Mouse (Mus musculus): ENCODE measurements around the gene Phc1. TPM values are rescaled to one million over a fixed set of nuclear protein-coding genes. Genes with fewer than 3 reads are reported as not detected.
"Not testable (repeated sequence)": the region's sequence is repeated elsewhere in the genome, so short reads cannot be mapped to it uniquely, and the experiment has no call there.

The Phc1 gene
- total RNA-seq (2021) (10 to 100 TPM; 24.8 to 33.6 TPM), polyA plus RNA-seq (2012; rRNA removed) (39.9 and 62.2 TPM in 2 replicates)
- long read RNA-seq, partial matches to known transcripts = 1 of 3 reads
- long read RNA-seq, other reads (novel, unspliced or antisense) = 0 of 3 reads

GRCm38 (mm10) chr6:122340349-122341000 lies at the start of gene Phc1:
Phc1 (minus strand) TSS chr6:122340561.
- DNase-seq = no peak

GRCm38 (mm10) chr6:122389986-122390385 lies 49.6 kb upstream of the Phc1 start:
- not testable (repeated sequence) for DNase-seq

GRCm38 (mm10) chr6:122387177-122388028 lies 47.0 kb upstream of the Phc1 start:
- DNase-seq = not testable (repeated sequence)

DNA sequence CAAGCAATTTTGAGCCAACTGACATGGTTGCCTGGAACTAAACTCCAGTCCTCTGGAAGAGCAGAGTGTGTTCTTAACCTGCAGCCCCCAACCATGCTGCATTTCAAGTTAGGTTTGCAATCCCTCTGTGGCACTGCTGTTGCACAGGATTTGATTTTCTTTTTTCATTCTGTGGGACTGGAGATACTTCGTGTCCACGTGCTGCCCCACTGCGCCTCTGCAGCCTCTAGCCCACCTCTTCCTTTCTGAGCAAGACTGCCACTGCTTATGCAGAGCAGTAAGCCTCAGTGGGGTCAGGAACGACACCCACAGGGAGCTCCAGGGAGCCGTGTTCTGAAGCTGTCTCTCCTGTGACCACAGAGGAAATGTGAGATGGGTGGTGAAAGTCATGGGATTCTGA lies 45.4 kb upstream of the Phc1 start:
- DNase-seq = no peak

- DNase-seq = no peak
These were observed 44.5 kb upstream of the Phc1 start for GRCm38 (mm10) chr6:122384886-122385285.

- no peak for DNase-seq
These were observed 42.9 kb upstream of the Phc1 start for GRCm38 (mm10) chr6:122383211-122383610.

GRCm38 (mm10) chr6:122382046-122382445 lies 41.7 kb upstream of the Phc1 start:
- DNase-seq = no peak

- no peak for DNase-seq
These were observed 27.9 kb upstream of the Phc1 start for GRCm38 (mm10) chr6:122368245-122368644.

DNA sequence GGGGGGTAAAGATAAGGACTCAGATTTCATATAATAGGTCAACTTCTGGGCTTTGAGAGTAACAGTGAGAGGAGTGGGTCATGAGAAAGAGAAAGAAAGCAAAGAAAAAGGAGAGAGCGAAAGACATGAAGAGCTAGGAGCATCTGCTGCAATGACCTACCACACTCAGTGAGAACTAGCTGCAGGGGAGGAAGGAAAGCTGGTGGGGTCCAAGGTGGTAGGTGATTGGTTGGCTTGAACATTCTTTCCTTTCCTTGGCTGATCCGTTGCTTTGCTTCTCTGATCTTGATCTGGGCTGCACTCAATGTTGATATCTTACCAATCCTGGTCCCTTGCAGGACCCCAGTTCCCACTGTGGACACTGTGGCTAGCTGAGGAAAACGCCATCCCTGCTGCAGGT lies 26.6 kb upstream of the Phc1 start:
- no peak for DNase-seq

GRCm38 (mm10) chr6:122366287-122366686 lies 25.9 kb upstream of the Phc1 start:
- DNase-seq = no peak

GRCm38 (mm10) chr6:122365706-122366105 lies 25.3 kb upstream of the Phc1 start:
- DNase-seq = no peak

GRCm38 (mm10) chr6:122357089-122357488 lies 16.7 kb upstream of the Phc1 start:
- DNase-seq = no peak

GRCm38 (mm10) chr6:122355909-122356308 lies 15.5 kb upstream of the Phc1 start:
- no peak for DNase-seq

GRCm38 (mm10) chr6:122347326-122347725 lies 7.0 kb upstream of the Phc1 start:
- DNase-seq = not testable (repeated sequence)

GRCm38 (mm10) chr6:122346399-122346798 lies 6.0 kb upstream of the Phc1 start:
- DNase-seq = no peak

DNA sequence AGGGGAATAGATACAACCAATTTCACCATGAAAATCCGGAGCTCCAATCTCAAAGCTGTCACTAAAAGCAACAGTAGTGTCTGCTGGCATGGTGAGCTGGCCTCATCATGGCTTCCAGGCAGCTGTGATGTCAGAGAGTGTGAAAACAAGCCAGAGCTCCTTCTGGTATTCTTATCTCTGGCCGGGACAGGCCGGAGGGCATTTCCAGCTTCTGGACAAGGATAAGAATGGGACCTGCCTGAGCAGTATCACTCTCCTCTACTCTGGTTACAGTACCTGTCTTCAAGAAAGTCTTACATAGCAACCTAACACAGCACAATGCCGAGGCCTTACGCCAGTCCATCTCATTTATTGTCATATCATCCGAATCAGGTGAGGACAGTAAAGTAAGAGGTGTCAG lies 5.4 kb upstream of the Phc1 start:
- no peak for DNase-seq

DNA sequence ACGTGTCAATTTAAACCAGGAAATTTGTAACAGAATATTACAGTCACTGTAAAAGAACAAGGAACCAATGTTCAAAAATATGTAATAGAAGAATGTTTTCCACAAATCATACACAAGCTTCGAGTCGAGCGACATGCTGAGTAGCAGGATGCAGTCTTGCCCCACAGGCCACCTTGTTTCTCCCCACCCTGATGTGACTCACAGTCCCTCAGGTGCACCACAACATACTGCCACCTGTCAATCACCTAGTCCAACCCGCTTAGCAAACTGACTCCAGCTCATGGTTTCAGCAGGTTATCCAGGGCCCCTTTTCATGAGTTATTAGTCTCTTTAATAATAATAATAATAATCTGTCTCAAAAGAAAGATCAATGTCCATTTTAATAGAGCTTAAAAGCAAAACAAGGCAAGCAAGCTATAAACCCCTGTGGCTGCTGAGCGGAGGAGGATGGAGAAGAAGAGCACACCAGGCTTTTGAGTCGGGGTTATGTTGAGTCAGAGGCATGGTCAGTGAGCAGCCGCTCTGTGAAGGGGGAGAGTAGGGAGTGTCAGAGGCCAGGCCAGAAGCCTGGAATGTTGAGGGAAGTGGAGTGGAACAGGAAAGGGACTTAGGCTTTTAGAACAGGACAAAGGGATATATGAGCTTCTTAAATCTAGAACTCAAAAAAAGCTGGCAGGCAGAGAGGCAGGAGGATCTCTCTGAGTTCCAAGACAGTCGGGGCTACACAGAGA lies 4.2 kb upstream of the Phc1 start:
- DNase-seq = no peak

DNA sequence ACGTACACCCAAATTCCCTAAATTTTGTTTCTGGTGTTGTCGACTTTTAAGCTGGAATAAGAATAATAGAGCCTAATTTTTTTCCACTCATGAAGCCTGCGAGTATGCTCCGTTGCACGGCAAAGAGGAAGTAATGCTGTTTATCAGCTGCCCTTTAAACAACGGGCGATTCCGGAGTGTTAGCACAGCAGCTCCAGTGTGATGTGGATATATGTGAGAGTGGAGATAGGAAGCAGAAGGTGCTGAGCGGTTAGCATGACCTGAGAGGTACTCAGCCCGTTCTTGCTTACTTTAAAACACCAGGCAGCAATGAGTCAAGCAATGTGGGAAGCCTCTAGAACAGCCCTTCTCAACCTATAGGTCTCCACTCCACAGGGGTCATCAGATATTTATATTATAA lies 3.4 kb upstream of the Phc1 start:
- DNase-seq = no peak

- no peak for DNase-seq
These were observed 1.8 kb upstream of the Phc1 start for GRCm38 (mm10) chr6:122342125-122342524.

- DNase-seq = no peak
These were observed 863 bp upstream of the Phc1 start for GRCm38 (mm10) chr6:122341038-122341810.

GRCm38 (mm10) chr6:122339648-122340341 lies 566 bp downstream of the Phc1 start:
- peak; percentile 91 for DNase-seq
